Mouse (Mus musculus) layer of hippocampus, postnatal 36 days (tissue): ENCODE data around the gene Grm4. TPM values are rescaled to one million over a fixed set of nuclear protein-coding genes. Genes with fewer than 3 reads are reported as not detected.

ENCODE experiments used
- DNase-seq, 2 experiments: peaks; one replicate each; pipeline ENCODE4 v3.0.0; 2022
- total RNA-seq, 2 experiments: library from RNA; stranded (reverse); gene quantifications; 2 replicates each; pipeline ENCODE4 v1.2.3; 2021

Grm4 gene
- total RNA-seq, 2 experiments from 2014 or later = 8.9 to 9.6 TPM

- peak in 1 of 2 experiments; percentile 21 for DNase-seq
These were observed 9.2 kb downstream of the Grm4 start for GRCm38 (mm10) chr17:27511865-27512618.

- no peak for DNase-seq
These were observed 10.0 kb downstream of the Grm4 start for GRCm38 (mm10) chr17:27511125-27511735.

GRCm38 (mm10) chr17:27510258-27511124, 10.7 kb downstream of the Grm4 start:
- no peak for DNase-seq

- no peak for DNase-seq
These were observed 12.1 kb downstream of the Grm4 start for GRCm38 (mm10) chr17:27509056-27509455.

- DNase-seq = no peak
These were observed 12.7 kb downstream of the Grm4 start for GRCm38 (mm10) chr17:27508513-27508912.

- no peak for DNase-seq
These were observed 13.2 kb downstream of the Grm4 start for GRCm38 (mm10) chr17:27508002-27508401.

- DNase-seq = no peak
These were observed 13.6 kb downstream of the Grm4 start for GRCm38 (mm10) chr17:27507591-27507945.

- DNase-seq = no peak
These were observed 14.2 kb downstream of the Grm4 start for GRCm38 (mm10) chr17:27506871-27507590.

- no peak for DNase-seq
These were observed 14.8 kb downstream of the Grm4 start for GRCm38 (mm10) chr17:27506362-27506761.

GRCm38 (mm10) chr17:27505221-27505881, 15.9 kb downstream of the Grm4 start:
- no peak for DNase-seq

GRCm38 (mm10) chr17:27503869-27504268, 17.3 kb downstream of the Grm4 start:
- no peak for DNase-seq

- DNase-seq = no peak
These were observed 18.3 kb downstream of the Grm4 start for GRCm38 (mm10) chr17:27502736-27503445.

GRCm38 (mm10) chr17:27502288-27502687, 18.9 kb downstream of the Grm4 start:
- no peak for DNase-seq

- no peak for DNase-seq
These were observed 19.6 kb downstream of the Grm4 start for GRCm38 (mm10) chr17:27501331-27502251.

- no peak for DNase-seq
These were observed 20.4 kb downstream of the Grm4 start for GRCm38 (mm10) chr17:27500811-27501210.

- DNase-seq = no peak
These were observed 22.1 kb downstream of the Grm4 start for GRCm38 (mm10) chr17:27499080-27499479.

- no peak for DNase-seq
These were observed 23.4 kb downstream of the Grm4 start for GRCm38 (mm10) chr17:27497798-27498197.

- no peak for DNase-seq
These were observed 26.1 kb downstream of the Grm4 start for GRCm38 (mm10) chr17:27495008-27495540.

GRCm38 (mm10) chr17:27493969-27494368, 27.2 kb downstream of the Grm4 start:
- no peak for DNase-seq

GRCm38 (mm10) chr17:27493389-27493788, 27.8 kb downstream of the Grm4 start:
- no peak for DNase-seq
